Mouse (Mus musculus): Measurements from ENCODE around the gene Arl8a. TPM values are rescaled to one million over a fixed set of nuclear protein-coding genes. Genes with fewer than 3 reads are reported as not detected.

Gene Arl8a
- polyA plus RNA-seq, 1 experiment from 2014 or later, result 213 TPM

- no peaks in the 10 kb centered on the region for H3K4me1 ChIP-seq (ENCODE audit: control insufficient read depth, insufficient read depth, low read length)
- no peak overlapping the region for H3K4me3 ChIP-seq (ENCODE audit: low read depth, low read length)
Observed at GRCm38 (mm10) chr1:135171202-135171601, 24.6 kb downstream of the Arl8a start.

DNA sequence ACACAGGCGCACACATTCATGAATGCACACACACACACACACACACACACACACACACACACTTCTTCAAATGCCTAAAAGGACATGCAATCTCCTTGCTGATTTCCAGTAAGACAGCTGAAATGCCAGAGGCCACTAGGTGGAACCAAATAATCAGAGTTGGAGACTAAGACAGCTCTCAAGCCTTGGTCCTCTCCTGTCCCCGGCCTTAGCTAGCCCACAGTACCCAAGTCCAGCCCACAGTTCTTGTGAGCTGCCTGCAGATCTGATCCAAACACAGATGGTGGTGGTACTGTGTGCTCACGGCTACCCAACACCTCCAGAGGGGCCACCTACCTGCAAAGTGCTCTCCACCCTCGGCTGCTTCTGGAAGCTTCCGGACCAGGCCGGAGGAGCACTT is 25.4 kb downstream of the Arl8a start:
- H3K27me3 ChIP-seq (replicated peaks; ENCODE audit: control insufficient read depth, insufficient read depth, low read length), result no peaks in the 10 kb centered on the region
- H3K27ac ChIP-seq (ENCODE audit: low read depth, low read length), result no peak overlapping the region
- H3K4me1 ChIP-seq (ENCODE audit: control insufficient read depth, insufficient read depth, low read length), result no peaks in the 10 kb centered on the region
- no peaks in the 10 kb centered on the region for H3K9me3 ChIP-seq (replicated peaks; ENCODE audit: control insufficient read depth, low read length)
- no peak overlapping the region for H3K9ac ChIP-seq (ENCODE audit: low read length)
- H3K4me2 ChIP-seq (ENCODE audit: low read length), result no peak overlapping the region
- DNase-seq (ENCODE audit: low spot score) (peak; percentile 88), ATAC-seq (peak; percentile 68)
- H3K36me3 ChIP-seq (ENCODE audit: control insufficient read depth, insufficient read depth, low read length), result no peaks in the 10 kb centered on the region
- H3K4me3 ChIP-seq (ENCODE audit: low read depth, low read length), result no peak overlapping the region
- 57% methylated on average over 6 of the region's 6 CpGs for WGBS

More at GRCm38 (mm10) chr1:135171202-135171601, 24.6 kb downstream of the Arl8a start:
- no peaks in the 10 kb centered on the region for H3K9me3 ChIP-seq (replicated peaks; ENCODE audit: control insufficient read depth, low read length)
- ATAC-seq (no peak), DNase-seq (ENCODE audit: low spot score) (no peak)
- H3K4me2 ChIP-seq (ENCODE audit: low read length), result no peak overlapping the region
- 83% methylated on average over 7 of the region's 7 CpGs for WGBS
- no peaks in the 10 kb centered on the region for H3K27me3 ChIP-seq (replicated peaks; ENCODE audit: control insufficient read depth, insufficient read depth, low read length)
- H3K27ac ChIP-seq (ENCODE audit: low read depth, low read length), result no peak overlapping the region
- H3K9ac ChIP-seq (ENCODE audit: low read length), result no peak overlapping the region
- no peaks in the 10 kb centered on the region for H3K36me3 ChIP-seq (ENCODE audit: control insufficient read depth, insufficient read depth, low read length)

- H3K4me3 ChIP-seq (ENCODE audit: low read depth, low read length), result no peak overlapping the region
- ATAC-seq, result no peak
- no peaks in the 10 kb centered on the region for H3K9me3 ChIP-seq (replicated peaks; ENCODE audit: control insufficient read depth, low read length)
- no peaks in the 10 kb centered on the region for H3K27me3 ChIP-seq (replicated peaks; ENCODE audit: control insufficient read depth, insufficient read depth, low read length)
- H3K9ac ChIP-seq (ENCODE audit: low read length), result no peak overlapping the region
- H3K36me3 ChIP-seq (ENCODE audit: control insufficient read depth, insufficient read depth, low read length), result no peaks in the 10 kb centered on the region
- no peaks in the 10 kb centered on the region for H3K4me1 ChIP-seq (ENCODE audit: control insufficient read depth, insufficient read depth, low read length)
- no peak overlapping the region for H3K27ac ChIP-seq (ENCODE audit: low read depth, low read length)
- H3K4me2 ChIP-seq (ENCODE audit: low read length), result no peak overlapping the region
- no peak for DNase-seq (ENCODE audit: low spot score)
- WGBS, result 90% methylated on average over 6 of the region's 6 CpGs
Observed at GRCm38 (mm10) chr1:135173311-135173710, 26.7 kb downstream of the Arl8a start.

DNA sequence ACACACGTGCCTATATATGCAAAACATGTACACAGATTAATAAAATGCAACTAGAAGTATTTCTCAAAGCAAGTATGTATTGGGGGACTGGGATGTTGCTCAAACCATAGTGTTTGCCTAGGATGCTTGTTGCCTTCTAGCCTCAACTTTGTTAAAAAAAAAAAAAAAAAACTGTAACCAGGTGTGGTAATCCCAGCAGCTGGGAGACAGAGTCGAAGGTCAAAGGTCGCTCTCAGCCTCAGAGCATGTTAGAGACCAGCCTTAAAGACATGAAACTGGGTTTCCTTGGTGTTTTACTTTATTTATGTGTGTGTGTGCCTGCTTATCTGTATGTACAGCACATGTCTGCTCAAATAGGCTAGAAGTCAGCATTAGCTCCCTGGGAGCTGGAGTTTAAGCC is 28.6 kb downstream of the Arl8a start:
- H3K9me3 ChIP-seq (replicated peaks; ENCODE audit: control insufficient read depth, low read length), result no peaks in the 10 kb centered on the region
- H3K27ac ChIP-seq (ENCODE audit: low read depth, low read length), result no peak overlapping the region
- ATAC-seq, result no peak
- no peaks in the 10 kb centered on the region for H3K36me3 ChIP-seq (ENCODE audit: control insufficient read depth, insufficient read depth, low read length)
- H3K4me1 ChIP-seq (ENCODE audit: control insufficient read depth, insufficient read depth, low read length), result no peaks in the 10 kb centered on the region
- H3K27me3 ChIP-seq (replicated peaks; ENCODE audit: control insufficient read depth, insufficient read depth, low read length), result no peaks in the 10 kb centered on the region
- H3K9ac ChIP-seq (ENCODE audit: low read length), result no peak overlapping the region
- 73% methylated on average over 3 of the region's 3 CpGs for WGBS
- no peak for DNase-seq (ENCODE audit: low spot score)
- no peak overlapping the region for H3K4me2 ChIP-seq (ENCODE audit: low read length)
- H3K4me3 ChIP-seq (ENCODE audit: low read depth, low read length), result no peak overlapping the region

- H3K9ac ChIP-seq (ENCODE audit: low read length), result no peak overlapping the region
- no peaks in the 10 kb centered on the region for H3K9me3 ChIP-seq (replicated peaks; ENCODE audit: control insufficient read depth, low read length)
- 76% methylated on average over 3 of the region's 3 CpGs for WGBS
- H3K36me3 ChIP-seq (ENCODE audit: control insufficient read depth, insufficient read depth, low read length), result no peaks in the 10 kb centered on the region
- ATAC-seq, result no peak
- peaks cover 5% of the 10 kb centered on the region; the same call in 1 of the 2 replicates for H3K4me1 ChIP-seq (ENCODE audit: control insufficient read depth, insufficient read depth, low read length)
- H3K4me2 ChIP-seq (ENCODE audit: low read length), result no peak overlapping the region
- DNase-seq (ENCODE audit: low spot score), result no peak
- H3K27ac ChIP-seq (ENCODE audit: low read depth, low read length), result no peak overlapping the region
- H3K27me3 ChIP-seq (replicated peaks; ENCODE audit: control insufficient read depth, insufficient read depth, low read length), result no peaks in the 10 kb centered on the region
- no peak overlapping the region for H3K4me3 ChIP-seq (ENCODE audit: low read depth, low read length)
Observed at GRCm38 (mm10) chr1:135177724-135178123, 31.1 kb downstream of the Arl8a start.

DNA sequence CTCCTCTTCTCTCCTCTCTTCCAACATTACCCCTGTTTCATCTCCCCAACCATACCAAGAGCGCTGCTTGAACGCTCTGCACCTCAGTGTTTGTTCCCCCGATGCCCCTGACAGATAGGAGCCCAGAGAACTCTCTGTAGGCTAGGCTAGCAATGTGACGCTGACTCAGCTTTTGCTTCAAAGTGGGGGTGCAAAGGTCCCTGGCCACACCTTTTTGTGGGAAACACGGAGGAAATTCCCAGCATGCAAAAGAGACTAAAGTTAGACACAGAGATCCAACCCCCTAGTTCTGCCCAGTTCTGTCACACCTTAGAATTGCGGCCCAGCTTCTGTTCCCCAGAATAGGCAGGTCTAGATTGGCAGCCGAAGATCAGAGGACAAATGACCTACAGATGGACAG is 32.2 kb downstream of the Arl8a start:
- H3K27ac ChIP-seq (ENCODE audit: low read depth, low read length), result no peak overlapping the region
- no peaks in the 10 kb centered on the region for H3K9me3 ChIP-seq (replicated peaks; ENCODE audit: control insufficient read depth, low read length)
- no peak overlapping the region for H3K4me3 ChIP-seq (ENCODE audit: low read depth, low read length)
- 91% methylated on average over 7 of the region's 7 CpGs for WGBS
- H3K4me2 ChIP-seq (ENCODE audit: low read length), result no peak overlapping the region
- DNase-seq (ENCODE audit: low spot score) (no peak), ATAC-seq (no peak)
- no peak overlapping the region for H3K9ac ChIP-seq (ENCODE audit: low read length)
- no peaks in the 10 kb centered on the region for H3K36me3 ChIP-seq (ENCODE audit: control insufficient read depth, insufficient read depth, low read length)
- H3K4me1 ChIP-seq (ENCODE audit: control insufficient read depth, insufficient read depth, low read length), result peaks cover 5% of the 10 kb centered on the region; the same call in 1 of the 2 replicates
- no peaks in the 10 kb centered on the region for H3K27me3 ChIP-seq (replicated peaks; ENCODE audit: control insufficient read depth, insufficient read depth, low read length)

- Histone ChIP-seq H3K36me3 (ENCODE audit: control insufficient read depth, insufficient read depth, low read length) (no peaks in the 10 kb centered on the region), H3K4me1 (ENCODE audit: control insufficient read depth, insufficient read depth, low read length) (peaks cover 5% of the 10 kb centered on the region; the same call in 1 of the 2 replicates), H3K27ac (ENCODE audit: low read depth, low read length) (no peak overlapping the region), H3K4me3 (ENCODE audit: low read depth, low read length) (no peak overlapping the region), H3K9ac (ENCODE audit: low read length) (no peak overlapping the region), H3K9me3 (replicated peaks; ENCODE audit: control insufficient read depth, low read length) (no peaks in the 10 kb centered on the region), H3K4me2 (ENCODE audit: low read length) (no peak overlapping the region), H3K27me3 (replicated peaks; ENCODE audit: control insufficient read depth, insufficient read depth, low read length) (no peaks in the 10 kb centered on the region)
- 95% methylated on average over 10 of the region's 10 CpGs for WGBS
- no peak for DNase-seq (ENCODE audit: low spot score)
- ATAC-seq, result no peak
Observed at GRCm38 (mm10) chr1:135180830-135181229, 34.2 kb downstream of the Arl8a start.

GRCm38 (mm10) chr1:135181275-135181674 is 34.7 kb downstream of the Arl8a start:
- H3K4me1 ChIP-seq (ENCODE audit: control insufficient read depth, insufficient read depth, low read length), result peaks cover 5% of the 10 kb centered on the region; the same call in 1 of the 2 replicates
- 82% methylated on average over 4 of the region's 4 CpGs for WGBS
- no peak for ATAC-seq
- no peak overlapping the region for H3K27ac ChIP-seq (ENCODE audit: low read depth, low read length)
- H3K36me3 ChIP-seq (ENCODE audit: control insufficient read depth, insufficient read depth, low read length), result no peaks in the 10 kb centered on the region
- no peaks in the 10 kb centered on the region for H3K27me3 ChIP-seq (replicated peaks; ENCODE audit: control insufficient read depth, insufficient read depth, low read length)
- no peak overlapping the region for H3K4me2 ChIP-seq (ENCODE audit: low read length)
- no peak overlapping the region for H3K4me3 ChIP-seq (ENCODE audit: low read depth, low read length)
- DNase-seq (ENCODE audit: low spot score), result no peak
- no peaks in the 10 kb centered on the region for H3K9me3 ChIP-seq (replicated peaks; ENCODE audit: control insufficient read depth, low read length)
- no peak overlapping the region for H3K9ac ChIP-seq (ENCODE audit: low read length)

- H3K4me2 ChIP-seq (ENCODE audit: low read length), result no peak overlapping the region
- peaks cover 5% of the 10 kb centered on the region; the same call in 1 of the 2 replicates for H3K4me1 ChIP-seq (ENCODE audit: control insufficient read depth, insufficient read depth, low read length)
- ATAC-seq (no peak), DNase-seq (ENCODE audit: low spot score) (peak; percentile 53)
- WGBS, result 63% methylated on average over 8 of the region's 8 CpGs
- no peaks in the 10 kb centered on the region for H3K27me3 ChIP-seq (replicated peaks; ENCODE audit: control insufficient read depth, insufficient read depth, low read length)
- H3K36me3 ChIP-seq (ENCODE audit: control insufficient read depth, insufficient read depth, low read length), result no peaks in the 10 kb centered on the region
- H3K27ac ChIP-seq (ENCODE audit: low read depth, low read length), result no peak overlapping the region
- H3K4me3 ChIP-seq (ENCODE audit: low read depth, low read length), result no peak overlapping the region
- H3K9ac ChIP-seq (ENCODE audit: low read length), result no peak overlapping the region
- no peaks in the 10 kb centered on the region for H3K9me3 ChIP-seq (replicated peaks; ENCODE audit: control insufficient read depth, low read length)
Observed at GRCm38 (mm10) chr1:135181880-135182623, 35.4 kb downstream of the Arl8a start.

All from forebrain, embryonic 14.5 days (tissue).